Mouse (Mus musculus): ENCODE results near the gene Cnih3. TPM values are rescaled to one million over a fixed set of nuclear protein-coding genes. Genes with fewer than 3 reads are reported as not detected.
A peak's percentile ranks its signal among the peaks of the same experiment; 100 is the strongest.

Gene Cnih3
- polyA plus RNA-seq, 1 experiment from 2014 or later, result 0.17 TPM

GRCm38 (mm10) chr1:181339106-181339505 lies 13.3 kb upstream of the Cnih3 start:
- no peaks in the 10 kb centered on the region for H3K36me3 ChIP-seq (ENCODE audit: insufficient read depth, low read length)
- WGBS, result 94% methylated on average over 6 of the region's 6 CpGs
- no peak overlapping the region for H3K4me3 ChIP-seq (ENCODE audit: low read length)
- no peak for ATAC-seq (ENCODE audit: low FRiP score, low TSS enrichment)
- H3K27ac ChIP-seq (ENCODE audit: low read length), result no peak overlapping the region
- no peak overlapping the region for H3K9ac ChIP-seq (replicated peaks; ENCODE audit: low read length)
- H3K4me1 ChIP-seq (ENCODE audit: insufficient read depth, low read length), result no peaks in the 10 kb centered on the region
- 0 out of 2 replicates have a peak, but pooled peaks cover 2% of the 10 kb centered on the region for H3K9me3 ChIP-seq (ENCODE audit: low read length)
- no peaks in the 10 kb centered on the region for H3K27me3 ChIP-seq (ENCODE audit: insufficient read depth, low read length)
- H3K4me2 ChIP-seq (replicated peaks; ENCODE audit: low read depth, low read length), result no peak overlapping the region

- no peak overlapping the region for H3K27ac ChIP-seq (ENCODE audit: low read length)
- no peak overlapping the region for H3K4me2 ChIP-seq (replicated peaks; ENCODE audit: low read depth, low read length)
- H3K36me3 ChIP-seq (ENCODE audit: insufficient read depth, low read length), result no peaks in the 10 kb centered on the region
- H3K9ac ChIP-seq (replicated peaks; ENCODE audit: low read length), result no peak overlapping the region
- no peak overlapping the region for H3K4me3 ChIP-seq (ENCODE audit: low read length)
- WGBS, result 21% methylated on average over 15 of the region's 15 CpGs
- no peaks in the 10 kb centered on the region; the same call in 1 of the 2 replicates for H3K4me1 ChIP-seq (ENCODE audit: insufficient read depth, low read length)
- peak; percentile 80; the same call in 1 of the 2 replicates for ATAC-seq (ENCODE audit: low FRiP score, low TSS enrichment)
- H3K27me3 ChIP-seq (ENCODE audit: insufficient read depth, low read length), result peaks cover under 1% of the 10 kb centered on the region
- no peaks in the 10 kb centered on the region for H3K9me3 ChIP-seq (ENCODE audit: low read length)
Measured at GRCm38 (mm10) chr1:181345547-181345946, 6.9 kb upstream of the Cnih3 start.

- no peak overlapping the region for H3K27ac ChIP-seq (ENCODE audit: low read length)
- H3K4me3 ChIP-seq (ENCODE audit: low read length), result peak overlapping the region; percentile 55
- peaks cover 16% of the 10 kb centered on the region for H3K4me1 ChIP-seq (ENCODE audit: insufficient read depth, low read length)
- peak overlapping the region; percentile 65 for H3K9ac ChIP-seq (replicated peaks; ENCODE audit: low read length)
- H3K9me3 ChIP-seq (ENCODE audit: low read length), result no peaks in the 10 kb centered on the region
- ATAC-seq (ENCODE audit: low FRiP score, low TSS enrichment), result peak; percentile 64
- peak overlapping the region; percentile 97 for H3K4me2 ChIP-seq (replicated peaks; ENCODE audit: low read depth, low read length)
- H3K27me3 ChIP-seq (ENCODE audit: insufficient read depth, low read length), result peaks cover 53% of the 10 kb centered on the region
- H3K36me3 ChIP-seq (ENCODE audit: insufficient read depth, low read length), result no peaks in the 10 kb centered on the region
- 2% methylated on average over 3 of the region's 3 CpGs for WGBS
Measured at GRCm38 (mm10) chr1:181352043-181352366, 423 bp upstream of the Cnih3 start.

- H3K4me1 ChIP-seq (ENCODE audit: insufficient read depth, low read length), result peaks cover 16% of the 10 kb centered on the region
- no peaks in the 10 kb centered on the region for H3K9me3 ChIP-seq (ENCODE audit: low read length)
- H3K36me3 ChIP-seq (ENCODE audit: insufficient read depth, low read length), result no peaks in the 10 kb centered on the region
- WGBS, result 2% methylated on average over 33 of the region's 33 CpGs
- peak; percentile 32; the same call in 1 of the 2 replicates for ATAC-seq (ENCODE audit: low FRiP score, low TSS enrichment)
- peak overlapping the region; percentile 65; the same call in 1 of the 2 replicates for H3K9ac ChIP-seq (replicated peaks; ENCODE audit: low read length)
- H3K27ac ChIP-seq (ENCODE audit: low read length), result no peak overlapping the region
- peak overlapping the region; percentile 55 for H3K4me3 ChIP-seq (ENCODE audit: low read length)
- peaks cover 53% of the 10 kb centered on the region for H3K27me3 ChIP-seq (ENCODE audit: insufficient read depth, low read length)
- H3K4me2 ChIP-seq (replicated peaks; ENCODE audit: low read depth, low read length), result peak overlapping the region; percentile 97
Measured at GRCm38 (mm10) chr1:181353200-181354097, 1.0 kb downstream of the Cnih3 start.

DNA sequence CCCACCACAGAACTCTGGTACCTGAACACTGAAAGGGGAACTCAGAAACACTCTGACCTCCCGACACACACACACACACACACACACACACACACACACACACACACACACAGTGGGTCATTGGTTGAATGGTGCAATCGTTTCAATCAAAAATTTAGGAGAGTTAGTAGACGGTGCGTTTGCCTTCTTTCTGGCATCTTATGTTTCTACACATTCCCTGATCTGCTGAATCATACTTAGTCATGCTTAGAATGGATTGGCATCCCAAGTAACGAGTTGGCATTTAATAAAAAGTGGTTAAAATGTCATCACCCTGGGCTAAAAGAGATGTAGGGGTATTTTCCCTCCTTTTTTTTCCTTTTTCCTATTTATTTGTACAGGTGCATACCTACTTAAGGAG lies 3.3 kb downstream of the Cnih3 start:
- 85% methylated on average over 5 of the region's 5 CpGs for WGBS
- Histone ChIP-seq H3K27me3 (ENCODE audit: insufficient read depth, low read length) (peaks cover 51% of the 10 kb centered on the region), H3K4me2 (replicated peaks; ENCODE audit: low read depth, low read length) (no peak overlapping the region), H3K9me3 (ENCODE audit: low read length) (peaks cover 8% of the 10 kb centered on the region; the same call in 1 of the 2 replicates), H3K4me1 (ENCODE audit: insufficient read depth, low read length) (peaks cover 16% of the 10 kb centered on the region), H3K4me3 (ENCODE audit: low read length) (no peak overlapping the region), H3K27ac (ENCODE audit: low read length) (no peak overlapping the region), H3K9ac (replicated peaks; ENCODE audit: low read length) (no peak overlapping the region), H3K36me3 (ENCODE audit: insufficient read depth, low read length) (no peaks in the 10 kb centered on the region)
- no peak for ATAC-seq (ENCODE audit: low FRiP score, low TSS enrichment)

DNA sequence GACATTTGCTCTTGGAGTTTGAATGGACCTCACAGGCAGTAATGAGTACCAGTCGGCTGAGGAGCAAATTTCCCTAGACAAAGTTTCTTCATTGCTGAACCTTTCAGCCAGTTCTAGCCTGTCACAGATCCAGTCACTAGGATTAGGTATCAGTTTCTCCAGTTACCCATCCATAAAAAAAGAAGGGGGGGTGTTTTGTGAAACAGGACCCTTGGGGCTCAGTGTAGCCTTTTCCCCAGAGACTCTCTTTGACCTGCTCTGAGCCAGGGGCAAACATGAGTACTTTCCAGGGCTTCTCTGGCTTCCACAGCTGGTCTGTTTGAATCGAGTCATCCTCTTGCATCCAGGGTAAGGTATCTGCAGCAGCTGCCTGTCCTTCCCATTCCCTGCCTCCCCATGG lies 5.4 kb downstream of the Cnih3 start:
- Histone ChIP-seq H3K36me3 (ENCODE audit: insufficient read depth, low read length) (no peaks in the 10 kb centered on the region), H3K27me3 (ENCODE audit: insufficient read depth, low read length) (peaks cover 30% of the 10 kb centered on the region), H3K4me1 (ENCODE audit: insufficient read depth, low read length) (peaks cover 9% of the 10 kb centered on the region), H3K27ac (ENCODE audit: low read length) (no peak overlapping the region), H3K9ac (replicated peaks; ENCODE audit: low read length) (no peak overlapping the region), H3K4me3 (ENCODE audit: low read length) (no peak overlapping the region), H3K9me3 (ENCODE audit: low read length) (peaks cover 8% of the 10 kb centered on the region; the same call in 1 of the 2 replicates), H3K4me2 (replicated peaks; ENCODE audit: low read depth, low read length) (no peak overlapping the region)
- ATAC-seq (ENCODE audit: low FRiP score, low TSS enrichment), result peak; percentile 53; the same call in 1 of the 2 replicates
- WGBS, result 17% methylated on average over 2 of the region's 2 CpGs

DNA sequence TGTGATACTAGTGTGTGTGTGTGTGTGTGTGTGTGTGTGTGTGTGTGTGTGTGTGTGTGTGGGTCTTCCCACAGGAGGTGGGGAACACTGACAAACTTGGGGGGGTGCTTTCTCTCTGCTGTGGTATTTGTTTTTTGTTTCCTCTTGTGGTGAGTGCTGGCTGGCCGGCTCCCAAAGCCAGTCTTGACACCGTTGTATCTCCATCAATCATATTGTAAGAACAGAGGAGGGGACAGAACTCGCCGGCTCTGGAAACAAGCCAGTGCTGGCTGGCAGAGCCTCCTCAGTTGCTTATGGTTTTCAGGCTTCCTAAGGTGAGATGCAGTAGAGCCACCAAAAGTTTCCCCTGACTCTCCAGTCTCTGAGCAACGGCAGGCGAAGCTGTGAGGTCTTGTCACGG lies 6.1 kb downstream of the Cnih3 start:
- no peak overlapping the region for H3K4me2 ChIP-seq (replicated peaks; ENCODE audit: low read depth, low read length)
- H3K9ac ChIP-seq (replicated peaks; ENCODE audit: low read length), result no peak overlapping the region
- peaks cover 23% of the 10 kb centered on the region for H3K27me3 ChIP-seq (ENCODE audit: insufficient read depth, low read length)
- peaks cover 2% of the 10 kb centered on the region for H3K4me1 ChIP-seq (ENCODE audit: insufficient read depth, low read length)
- no peaks in the 10 kb centered on the region for H3K36me3 ChIP-seq (ENCODE audit: insufficient read depth, low read length)
- 0 out of 2 replicates have a peak, but pooled peaks have one; percentile 27 for ATAC-seq (ENCODE audit: low FRiP score, low TSS enrichment)
- H3K9me3 ChIP-seq (ENCODE audit: low read length), result peaks cover 8% of the 10 kb centered on the region; the same call in 1 of the 2 replicates
- no peak overlapping the region for H3K4me3 ChIP-seq (ENCODE audit: low read length)
- 43% methylated on average over 7 of the region's 7 CpGs for WGBS
- H3K27ac ChIP-seq (ENCODE audit: low read length), result no peak overlapping the region

DNA sequence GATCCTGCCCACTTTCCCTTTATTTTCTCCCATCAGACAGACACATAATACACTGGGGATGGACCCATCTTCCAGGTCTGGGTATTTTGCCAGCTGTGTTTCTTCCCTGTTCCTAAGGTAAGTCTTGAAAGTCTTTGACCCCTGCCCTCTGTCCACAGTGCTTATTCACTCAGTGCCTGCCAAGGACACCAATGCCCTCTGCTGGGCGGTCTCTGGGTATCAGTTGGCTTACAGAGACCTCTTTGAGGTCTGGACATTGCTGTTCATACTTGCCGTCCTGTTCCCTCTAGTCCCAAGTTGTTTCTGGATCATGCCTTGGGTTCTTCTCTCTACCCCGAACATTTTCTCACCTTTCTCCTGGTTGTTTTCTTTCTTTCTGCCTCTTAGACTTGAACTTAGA lies 8.3 kb downstream of the Cnih3 start:
- WGBS, result 81% methylated on average over 3 of the region's 3 CpGs
- Histone ChIP-seq H3K4me2 (replicated peaks; ENCODE audit: low read depth, low read length) (no peak overlapping the region), H3K4me1 (ENCODE audit: insufficient read depth, low read length) (no peaks in the 10 kb centered on the region), H3K9ac (replicated peaks; ENCODE audit: low read length) (no peak overlapping the region), H3K27me3 (ENCODE audit: insufficient read depth, low read length) (0 out of 2 replicates have a peak, but pooled peaks cover 3% of the 10 kb centered on the region), H3K27ac (ENCODE audit: low read length) (no peak overlapping the region), H3K36me3 (ENCODE audit: insufficient read depth, low read length) (no peaks in the 10 kb centered on the region), H3K4me3 (ENCODE audit: low read length) (no peak overlapping the region), H3K9me3 (ENCODE audit: low read length) (peaks cover 8% of the 10 kb centered on the region; the same call in 1 of the 2 replicates)
- ATAC-seq (ENCODE audit: low FRiP score, low TSS enrichment), result no peak

GRCm38 (mm10) chr1:181364025-181364424 lies 11.6 kb downstream of the Cnih3 start:
- no peaks in the 10 kb centered on the region for H3K4me1 ChIP-seq (ENCODE audit: insufficient read depth, low read length)
- no peak for ATAC-seq (ENCODE audit: low FRiP score, low TSS enrichment)
- no peak overlapping the region for H3K9ac ChIP-seq (replicated peaks; ENCODE audit: low read length)
- no peak overlapping the region for H3K27ac ChIP-seq (ENCODE audit: low read length)
- peaks cover 8% of the 10 kb centered on the region; the same call in 1 of the 2 replicates for H3K9me3 ChIP-seq (ENCODE audit: low read length)
- WGBS, result 70% methylated on average over 4 of the region's 4 CpGs
- H3K4me2 ChIP-seq (replicated peaks; ENCODE audit: low read depth, low read length), result no peak overlapping the region
- H3K4me3 ChIP-seq (ENCODE audit: low read length), result no peak overlapping the region
- no peaks in the 10 kb centered on the region for H3K27me3 ChIP-seq (ENCODE audit: insufficient read depth, low read length)
- no peaks in the 10 kb centered on the region for H3K36me3 ChIP-seq (ENCODE audit: insufficient read depth, low read length)

- Histone ChIP-seq H3K36me3 (ENCODE audit: insufficient read depth, low read length) (no peaks in the 10 kb centered on the region), H3K4me1 (ENCODE audit: insufficient read depth, low read length) (no peaks in the 10 kb centered on the region), H3K4me3 (ENCODE audit: low read length) (no peak overlapping the region), H3K27me3 (ENCODE audit: insufficient read depth, low read length) (no peaks in the 10 kb centered on the region; the same call in 1 of the 2 replicates), H3K9ac (replicated peaks; ENCODE audit: low read length) (no peak overlapping the region), H3K9me3 (ENCODE audit: low read length) (no peaks in the 10 kb centered on the region), H3K4me2 (replicated peaks; ENCODE audit: low read depth, low read length) (no peak overlapping the region), H3K27ac (ENCODE audit: low read length) (no peak overlapping the region)
- 60% methylated on average over 3 of the region's 3 CpGs for WGBS
- no peak for ATAC-seq (ENCODE audit: low FRiP score, low TSS enrichment)
Measured at GRCm38 (mm10) chr1:181365376-181365775, 12.9 kb downstream of the Cnih3 start.
